In genomic region chr8:104234573-104234972, GRCm38 (mm10) we compare ENCODE assay signal across 11 mouse cellular contexts. TPM values are rescaled to one million over a fixed set of nuclear protein-coding genes. Genes with fewer than 3 reads are reported as not detected.
DNase-seq lines count a peak whose midpoint lies in the region; ATAC-seq and TF ChIP-seq lines count a peak whose summit lies in the region.
"Had no signal": no experiment of that assay in that cellular context is flagged by ENCODE, and none has a peak within 500 bp of the region (broad histone marks: within the 10 kb centered on the region; RNA-seq: fewer than 3 reads in every experiment).

No protein-coding gene starts in this region.

- H3K4me2 ChIP-seq in limb, embryonic 13.5 days (replicated peaks) = no peak overlapping the region
- H3K4me2 ChIP-seq: liver, embryonic 15.5 days had no signal

- H3K4me1 ChIP-seq in cortical plate, adult 2 months (ENCODE audit: control insufficient read depth, insufficient read depth, low read length) = no peaks in the 10 kb centered on the region
- H3K4me1 ChIP-seq in limb, embryonic 13.5 days = no peaks in the 10 kb centered on the region

- H3K36me3 ChIP-seq in limb, embryonic 13.5 days = peaks cover 99% of the 10 kb centered on the region

- H3K4me3 ChIP-seq in layer of hippocampus, adult 2 months = no peak overlapping the region
- H3K4me3 ChIP-seq in cortical plate, adult 2 months (ENCODE audit: insufficient read depth, low read length) = no peak overlapping the region
- H3K4me3 ChIP-seq in limb, embryonic 13.5 days = no peak overlapping the region
- H3K4me3 ChIP-seq: liver, embryonic 15.5 days had no signal

- H3K27ac ChIP-seq in layer of hippocampus, adult 2 months = no peak overlapping the region
- H3K27ac ChIP-seq in cortical plate, adult 2 months (ENCODE audit: insufficient read depth, low read length) = no peak overlapping the region
- no peak overlapping the region for H3K27ac ChIP-seq in limb, embryonic 13.5 days
- H3K27ac ChIP-seq: liver, embryonic 15.5 days had no signal

- no peaks in the 10 kb centered on the region for H3K27me3 ChIP-seq in limb, embryonic 13.5 days
- H3K27me3 ChIP-seq: liver, embryonic 15.5 days had no signal

- ATAC-seq in limb, embryonic 13.5 days (ENCODE audit: low FRiP score, low read depth) = 0 out of 2 replicates have a peak, but pooled peaks have one; percentile 52
- no peak for ATAC-seq in megakaryocyte, adult 5-6 weeks (ENCODE audit: poor library complexity, severe bottlenecking)

- H3K9ac ChIP-seq in limb, embryonic 13.5 days = no peak overlapping the region
- H3K9ac ChIP-seq: liver, embryonic 15.5 days had no signal

- whole genome bisulfite sequencing in limb, embryonic 13.5 days = 46% methylated on average over 6 of the region's 6 CpGs

- peak; percentile 55 for TF ChIP-seq CTCF in layer of hippocampus, adult 2 months (conservative IDR thresholded peaks at IDR 0.05)
- 0 out of 2 replicates have a peak, but pooled peaks have one; percentile 28 for TF ChIP-seq CTCF in cortical plate, adult 2 months (IDR thresholded peaks at IDR 0.05; ENCODE audit: extremely low read depth, insufficient read depth, low read length)

- no peak for TF ChIP-seq POLR2A in cortical plate, adult 2 months (IDR thresholded peaks at IDR 0.05; ENCODE audit: extremely low read depth, insufficient read depth, low read length)

- 0 out of 2 replicates have a peak, but pooled peaks cover 3% of the 10 kb centered on the region for H3K9me3 ChIP-seq in limb, embryonic 13.5 days
- H3K9me3 ChIP-seq: liver, embryonic 15.5 days had no signal

- DNase-seq in adrenal gland, postnatal 14 days = peak; percentile 54
- DNase-seq in adrenal gland, adult 2 months = no peak
- no peak for DNase-seq in layer of hippocampus, adult 2 months (ENCODE audit: low spot score in 2 of 2)
- DNase-seq in layer of hippocampus, postnatal 10 days (ENCODE audit: low spot score in 2 of 2) = no peak
- no peak for DNase-seq in Muller cell, postnatal 12 days (ENCODE audit: inconsistent ontology term)
- DNase-seq: thymus, adult 2 months had no signal

RNA-seq across cellular contexts. Expression of gene Tk2, which starts 13.8 kb away (rescaled TPM):
- total RNA-seq in adrenal gland, postnatal 14 days (2021) = 41.9 and 49.5 TPM in 2 replicates
- 10 to 100 TPM; 59.3 to 87.1 TPM for total RNA-seq in adrenal gland, adult 2 months (2021)
- polyA plus RNA-seq in adrenal gland, adult 2 months (2012; rRNA removed) = 54.6 and 62.1 TPM in 2 replicates
- 10 to 100 TPM; 36.9 to 37.6 TPM for total RNA-seq in layer of hippocampus, adult 2 months (2021)
- total RNA-seq in layer of hippocampus, postnatal 10 days (2021) = 10 to 100 TPM; 34.6 to 37.3 TPM
- polyA plus RNA-seq in cortical plate, adult 2 months (2012; rRNA removed) = 46.7 and 48.6 TPM in 2 replicates
- 19.4 and 20.7 TPM in 2 replicates for polyA plus RNA-seq in limb, embryonic 13.5 days (2015; fragmentation: Nextera tagmentation; extraction: Ambion mirVana)
- 27.6 and 30.0 TPM in 2 replicates for total RNA-seq in megakaryocyte, adult 5-6 weeks (2015)
- 17.4 and 28.5 TPM in 2 replicates for total RNA-seq in megakaryocyte, adult 5-6 weeks (2017)

RNA-seq across cellular contexts. Expression of gene Cklf, which starts 16.1 kb away (rescaled TPM):
- total RNA-seq in adrenal gland, postnatal 14 days (2021) = 63.6 and 75.7 TPM in 2 replicates
- total RNA-seq in adrenal gland, adult 2 months (2021) = 10 to 100 TPM; 49.2 to 99.6 TPM
- 14.1 and 15.4 TPM in 2 replicates for polyA plus RNA-seq in adrenal gland, adult 2 months (2012; rRNA removed)
- total RNA-seq in layer of hippocampus, adult 2 months (2021) = 1 to 10 TPM; 8.0 to 8.7 TPM
- total RNA-seq in layer of hippocampus, postnatal 10 days (2021) = 10 to 100 TPM; 10.2 to 13.8 TPM
- polyA plus RNA-seq in cortical plate, adult 2 months (2012; rRNA removed) = 11.4 and 12.4 TPM in 2 replicates
- polyA plus RNA-seq in limb, embryonic 13.5 days (2015; fragmentation: Nextera tagmentation; extraction: Ambion mirVana) = 49.0 and 54.0 TPM in 2 replicates
- total RNA-seq in megakaryocyte, adult 5-6 weeks (2015) = 120 and 138 TPM in 2 replicates
- total RNA-seq in megakaryocyte, adult 5-6 weeks (2017) = 35.9 and 46.7 TPM in 2 replicates

RNA-seq across cellular contexts. Expression of gene Cmtm2a, which starts 58.4 kb away (rescaled TPM):
- total RNA-seq in adrenal gland, postnatal 14 days (2021) = 0.33 TPM in 1 of 2 replicates, not detected in the other
- under 1 TPM; 0.58 to 0.73 TPM for total RNA-seq in adrenal gland, adult 2 months (2021)
- 0.13 and 0.21 TPM in 2 replicates for polyA plus RNA-seq in adrenal gland, adult 2 months (2012; rRNA removed)
- not detected for total RNA-seq in layer of hippocampus, adult 2 months (2021)
- total RNA-seq in layer of hippocampus, postnatal 10 days (2021) = not detected
- not detected in 2 replicates for polyA plus RNA-seq in cortical plate, adult 2 months (2012; rRNA removed)
- not detected in 2 replicates for polyA plus RNA-seq in limb, embryonic 13.5 days (2015; fragmentation: Nextera tagmentation; extraction: Ambion mirVana)
- not detected in 2 replicates for total RNA-seq in megakaryocyte, adult 5-6 weeks (2015)
- not detected in 2 replicates for total RNA-seq in megakaryocyte, adult 5-6 weeks (2017)
- total RNA-seq: hematopoietic stem cell, adult 5-6 weeks had no signal
- polyA plus RNA-seq: liver, embryonic 15.5 days had no signal
